Mouse (Mus musculus): ENCODE results near the gene Mtg1.

DNA sequence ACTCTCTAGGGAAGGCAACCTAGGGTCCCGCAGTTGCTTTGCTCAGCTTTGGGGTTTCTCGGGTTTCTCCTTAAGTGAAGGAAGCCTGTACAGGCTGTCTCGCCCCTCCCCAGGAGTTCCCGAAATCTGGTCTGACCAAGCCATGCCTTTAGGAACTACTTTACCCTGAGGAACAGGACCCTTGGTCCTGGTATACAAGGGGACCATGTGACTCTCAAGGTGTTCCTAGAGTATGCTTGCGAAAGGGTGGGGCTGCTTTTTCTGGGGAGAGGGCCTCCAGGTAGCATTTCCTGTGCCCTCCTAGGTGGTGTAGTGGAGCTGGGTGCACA is 11.4 kb upstream of the Mtg1 start:
- TF ChIP-seq EP300 (IDR thresholded peaks at IDR 0.05; ENCODE audit: low read depth in 1 of 2, low read length in 2 of 2): no peak
- TF ChIP-seq POLR2A (IDR thresholded peaks at IDR 0.05; ENCODE audit: control insufficient read depth in 1 of 2, insufficient read depth in 1 of 2, low read depth in 1 of 2, low read length in 2 of 2, poor library complexity in 1 of 2): no peak
- TF ChIP-seq ZC3H11A (IDR thresholded peaks at IDR 0.05; ENCODE audit: low read depth, low read length): no peak
- no peak for TF ChIP-seq MAX (IDR thresholded peaks at IDR 0.05; ENCODE audit: low read length)
- TF ChIP-seq JUND (IDR thresholded peaks at IDR 0.05; ENCODE audit: low read depth, low read length): no peak
- TF ChIP-seq CHD2 (IDR thresholded peaks at IDR 0.05; ENCODE audit: low read length): no peak
- no peak for TF ChIP-seq GATA1 (IDR thresholded peaks at IDR 0.05; ENCODE audit: low read depth, low read length)
- TF ChIP-seq RAD21 (IDR thresholded peaks at IDR 0.05; ENCODE audit: low read depth, low read length): no peak

All from MEL (cell line).